Mouse (Mus musculus): ENCODE data around the gene Sik2.

- TF ChIP-seq CTCF (IDR thresholded peaks at IDR 0.05; ENCODE audit: extremely low read depth, insufficient read depth, insufficient read length, insufficient replicate concordance) (no peak), POLR2A (IDR thresholded peaks at IDR 0.05; ENCODE audit: low read depth, low read length) (no peak)
These were observed 4.8 kb downstream of the Sik2 start for GRCm38 (mm10) chr9:51004062-51004461.

All from spleen, adult 2 months (tissue).